Mouse (Mus musculus): ENCODE measurements around the gene Dusp27. TPM values are rescaled to one million over a fixed set of nuclear protein-coding genes. Genes with fewer than 3 reads are reported as not detected.
A peak's percentile ranks its signal among the peaks of the same experiment; 100 is the strongest.

Dusp27 gene
- polyA plus RNA-seq (2016; fragmentation: Nextera tagmentation; extraction: Ambion mirVana), result 3.3 and 5.5 TPM in 2 replicates

- ATAC-seq (ENCODE audit: low FRiP score), result no peak
- no peak within 1 kb of the TSS; the same call in 1 of the 2 replicates for H3K27ac ChIP-seq
- no peaks in the 10 kb centered on the region for H3K9me3 ChIP-seq (replicated peaks)
- no peaks in the 10 kb centered on the region for H3K27me3 ChIP-seq
- peak within 1 kb of the TSS; percentile 21 for H3K4me2 ChIP-seq (replicated peaks)
- WGBS, result 58% methylated on average over 4 of the region's 4 CpGs
- no peaks in the 10 kb centered on the region for H3K36me3 ChIP-seq
- no peak within 1 kb of the TSS for H3K9ac ChIP-seq
- H3K4me3 ChIP-seq, result no peak within 1 kb of the TSS
- H3K4me1 ChIP-seq, result peaks cover 14% of the 10 kb centered on the region
Measured at GRCm38 (mm10) chr1:166127719-166128118, at the start of gene Dusp27. Gene Dusp27 (minus strand): TSS chr1:166127922.

- Histone ChIP-seq H3K4me2 (replicated peaks) (no peak overlapping the region), H3K4me3 (no peak overlapping the region), H3K27ac (no peak overlapping the region), H3K36me3 (no peaks in the 10 kb centered on the region), H3K27me3 (no peaks in the 10 kb centered on the region), H3K9ac (no peak overlapping the region), H3K9me3 (replicated peaks) (no peaks in the 10 kb centered on the region), H3K4me1 (no peaks in the 10 kb centered on the region)
- 72% methylated on average over 9 of the region's 9 CpGs for WGBS
- ATAC-seq (ENCODE audit: low FRiP score), result no peak
Measured at GRCm38 (mm10) chr1:166173621-166174020, 45.9 kb upstream of the Dusp27 start.

- H3K9ac ChIP-seq, result no peak overlapping the region
- H3K36me3 ChIP-seq, result no peaks in the 10 kb centered on the region
- H3K4me2 ChIP-seq (replicated peaks), result no peak overlapping the region
- whole genome bisulfite sequencing, result 84% methylated on average over 3 of the region's 3 CpGs
- no peak for ATAC-seq (ENCODE audit: low FRiP score)
- no peak overlapping the region for H3K27ac ChIP-seq
- no peaks in the 10 kb centered on the region for H3K27me3 ChIP-seq
- H3K4me1 ChIP-seq, result no peaks in the 10 kb centered on the region
- no peaks in the 10 kb centered on the region for H3K9me3 ChIP-seq (replicated peaks)
- no peak overlapping the region for H3K4me3 ChIP-seq
Measured at GRCm38 (mm10) chr1:166172992-166173391, 45.3 kb upstream of the Dusp27 start.

- Histone ChIP-seq H3K4me2 (replicated peaks) (no peak overlapping the region), H3K4me1 (no peaks in the 10 kb centered on the region), H3K9me3 (replicated peaks) (no peaks in the 10 kb centered on the region), H3K9ac (no peak overlapping the region), H3K36me3 (no peaks in the 10 kb centered on the region), H3K27ac (no peak overlapping the region), H3K27me3 (no peaks in the 10 kb centered on the region), H3K4me3 (no peak overlapping the region)
- no peak for ATAC-seq (ENCODE audit: low FRiP score)
- 94% methylated on average over 12 of the region's 12 CpGs for WGBS
Measured at GRCm38 (mm10) chr1:166170852-166171251, 43.1 kb upstream of the Dusp27 start.

- no peak overlapping the region for H3K27ac ChIP-seq
- H3K36me3 ChIP-seq, result no peaks in the 10 kb centered on the region
- H3K4me2 ChIP-seq (replicated peaks), result no peak overlapping the region
- H3K4me1 ChIP-seq, result no peaks in the 10 kb centered on the region
- ATAC-seq (ENCODE audit: low FRiP score), result no peak
- no peaks in the 10 kb centered on the region for H3K9me3 ChIP-seq (replicated peaks)
- 0 out of 2 replicates have a peak, but pooled peaks cover 2% of the 10 kb centered on the region for H3K27me3 ChIP-seq
- WGBS, result 90% methylated on average over 7 of the region's 7 CpGs
- H3K9ac ChIP-seq, result no peak overlapping the region
- no peak overlapping the region for H3K4me3 ChIP-seq
Measured at GRCm38 (mm10) chr1:166169713-166170112, 42.0 kb upstream of the Dusp27 start.

GRCm38 (mm10) chr1:166168017-166168416, 40.3 kb upstream of the Dusp27 start:
- Histone ChIP-seq H3K4me1 (0 out of 2 replicates have a peak, but pooled peaks cover 4% of the 10 kb centered on the region), H3K27me3 (0 out of 2 replicates have a peak, but pooled peaks cover 2% of the 10 kb centered on the region), H3K9ac (no peak overlapping the region), H3K36me3 (no peaks in the 10 kb centered on the region), H3K27ac (no peak overlapping the region), H3K4me3 (no peak overlapping the region), H3K9me3 (replicated peaks) (no peaks in the 10 kb centered on the region), H3K4me2 (replicated peaks) (no peak overlapping the region)
- ATAC-seq (ENCODE audit: low FRiP score), result no peak
- WGBS, result 89% methylated on average over 7 of the region's 7 CpGs

- no peak for ATAC-seq (ENCODE audit: low FRiP score)
- Histone ChIP-seq H3K27me3 (0 out of 2 replicates have a peak, but pooled peaks cover 2% of the 10 kb centered on the region), H3K4me3 (no peak overlapping the region), H3K27ac (no peak overlapping the region), H3K9me3 (replicated peaks) (no peaks in the 10 kb centered on the region), H3K4me1 (0 out of 2 replicates have a peak, but pooled peaks cover 4% of the 10 kb centered on the region), H3K4me2 (replicated peaks) (no peak overlapping the region), H3K36me3 (no peaks in the 10 kb centered on the region), H3K9ac (no peak overlapping the region)
- WGBS, result 79% methylated on average over 4 of the region's 4 CpGs
Measured at GRCm38 (mm10) chr1:166167405-166167804, 39.7 kb upstream of the Dusp27 start.

GRCm38 (mm10) chr1:166165159-166165558, 37.4 kb upstream of the Dusp27 start:
- Histone ChIP-seq H3K4me1 (0 out of 2 replicates have a peak, but pooled peaks cover 7% of the 10 kb centered on the region), H3K9me3 (replicated peaks) (no peaks in the 10 kb centered on the region), H3K36me3 (no peaks in the 10 kb centered on the region), H3K4me3 (no peak overlapping the region), H3K4me2 (replicated peaks) (no peak overlapping the region), H3K27ac (no peak overlapping the region), H3K9ac (no peak overlapping the region), H3K27me3 (peaks cover 5% of the 10 kb centered on the region)
- WGBS, result 92% methylated on average over 9 of the region's 9 CpGs
- no peak for ATAC-seq (ENCODE audit: low FRiP score)

GRCm38 (mm10) chr1:166164580-166164979, 36.9 kb upstream of the Dusp27 start:
- no peak overlapping the region for H3K4me2 ChIP-seq (replicated peaks)
- H3K36me3 ChIP-seq, result no peaks in the 10 kb centered on the region
- H3K9me3 ChIP-seq (replicated peaks), result no peaks in the 10 kb centered on the region
- H3K4me3 ChIP-seq, result no peak overlapping the region
- H3K27ac ChIP-seq, result no peak overlapping the region
- WGBS, result 95% methylated on average over 14 of the region's 14 CpGs
- 0 out of 2 replicates have a peak, but pooled peaks cover 7% of the 10 kb centered on the region for H3K4me1 ChIP-seq
- H3K27me3 ChIP-seq, result peaks cover 11% of the 10 kb centered on the region
- ATAC-seq (ENCODE audit: low FRiP score), result no peak
- H3K9ac ChIP-seq, result no peak overlapping the region

GRCm38 (mm10) chr1:166160569-166161445, 33.1 kb upstream of the Dusp27 start:
- Histone ChIP-seq H3K27ac (no peak overlapping the region), H3K4me3 (no peak overlapping the region), H3K36me3 (no peaks in the 10 kb centered on the region), H3K27me3 (peaks cover 24% of the 10 kb centered on the region), H3K4me2 (replicated peaks) (peak overlapping the region; percentile 45), H3K4me1 (0 out of 2 replicates have a peak, but pooled peaks cover 7% of the 10 kb centered on the region), H3K9ac (no peak overlapping the region), H3K9me3 (replicated peaks) (no peaks in the 10 kb centered on the region)
- peak; percentile 62 for ATAC-seq (ENCODE audit: low FRiP score)
- WGBS, result 18% methylated on average over 24 of the region's 24 CpGs

- Histone ChIP-seq H3K9ac (no peak overlapping the region), H3K27ac (no peak overlapping the region), H3K4me3 (no peak overlapping the region), H3K4me1 (0 out of 2 replicates have a peak, but pooled peaks cover 7% of the 10 kb centered on the region), H3K4me2 (replicated peaks) (peak overlapping the region; percentile 45; the same call in 1 of the 2 replicates), H3K27me3 (peaks cover 29% of the 10 kb centered on the region), H3K36me3 (no peaks in the 10 kb centered on the region), H3K9me3 (replicated peaks) (no peaks in the 10 kb centered on the region)
- 56% methylated on average over 5 of the region's 5 CpGs for WGBS
- no peak for ATAC-seq (ENCODE audit: low FRiP score)
Measured at GRCm38 (mm10) chr1:166160111-166160510, 32.4 kb upstream of the Dusp27 start.

- Histone ChIP-seq H3K4me2 (replicated peaks) (no peak overlapping the region), H3K9ac (no peak overlapping the region), H3K36me3 (no peaks in the 10 kb centered on the region), H3K4me1 (0 out of 2 replicates have a peak, but pooled peaks cover 3% of the 10 kb centered on the region), H3K27ac (no peak overlapping the region), H3K9me3 (replicated peaks) (no peaks in the 10 kb centered on the region), H3K27me3 (peaks cover 40% of the 10 kb centered on the region), H3K4me3 (no peak overlapping the region)
- no peak for ATAC-seq (ENCODE audit: low FRiP score)
- WGBS, result 65% methylated on average over 9 of the region's 9 CpGs
Measured at GRCm38 (mm10) chr1:166158664-166159063, 30.9 kb upstream of the Dusp27 start.
